Mouse (Mus musculus) heart, embryonic 10.5 days (tissue): ENCODE results near the gene Trak2. TPM values are rescaled to one million over a fixed set of nuclear protein-coding genes. Genes with fewer than 3 reads are reported as not detected.
"Not testable (repeated sequence)": the region's sequence is repeated elsewhere in the genome, so short reads cannot be mapped to it uniquely, and the experiment has no call there.

Experiments used
- DNase-seq: peaks from one replicate; pipeline ENCODE4 v3.0.0-alpha.2; 2017; ENCODE audit warnings: low spot score
- H3K27ac ChIP-seq: fragments of 300-500 bp; sonication (generic); 2 replicates; pipeline ENCODE4 v1.5.1; 2016; ENCODE audit warnings: mild to moderate bottlenecking
- H3K27me3 ChIP-seq: fragments of 300-500 bp; sonication (generic); 2 replicates; pipeline ENCODE4 v1.6.1; 2016; ENCODE audit warnings: mild to moderate bottlenecking; ENCODE audit not compliant: poor library complexity, insufficient read depth, severe bottlenecking
- H3K36me3 ChIP-seq: fragments of 300-500 bp; sonication (generic); 2 replicates; pipeline ENCODE4 v1.6.1; 2016; ENCODE audit warnings: mild to moderate bottlenecking, moderate library complexity
- H3K4me1 ChIP-seq: fragments of 300-500 bp; sonication (generic); 2 replicates; pipeline ENCODE4 v1.6.1; 2016; ENCODE audit warnings: mild to moderate bottlenecking
- H3K4me3 ChIP-seq: fragments of 300-500 bp; sonication (generic); 2 replicates; pipeline ENCODE4 v1.5.1; 2016; ENCODE audit warnings: mild to moderate bottlenecking, moderate library complexity
- H3K9me3 ChIP-seq: fragments of 300-500 bp; sonication (generic); 2 replicates; pipeline ENCODE4 v1.6.1; 2016; ENCODE audit warnings: mild to moderate bottlenecking, moderate library complexity
- WGBS: fragments of 180-500 bp; shearing (Covaris S2); methylation state at CpG from one replicate; pipeline ENCODE4 v1.1.7; 2016; 5-methylcytosine and 5-hydroxymethylcytosine counted together
- polyA plus RNA-seq: library from polyadenylated mRNA; unstranded; fragments of >200 nt; fragmentation: Nextera tagmentation; extraction: Ambion mirVana; gene quantifications from 2 replicates; pipeline ENCODE4 v1.2.1, GENCODE M21; 2016

Gene Trak2
- polyA plus RNA-seq, 1 experiment from 2014 or later: 19.6 TPM

DNA sequence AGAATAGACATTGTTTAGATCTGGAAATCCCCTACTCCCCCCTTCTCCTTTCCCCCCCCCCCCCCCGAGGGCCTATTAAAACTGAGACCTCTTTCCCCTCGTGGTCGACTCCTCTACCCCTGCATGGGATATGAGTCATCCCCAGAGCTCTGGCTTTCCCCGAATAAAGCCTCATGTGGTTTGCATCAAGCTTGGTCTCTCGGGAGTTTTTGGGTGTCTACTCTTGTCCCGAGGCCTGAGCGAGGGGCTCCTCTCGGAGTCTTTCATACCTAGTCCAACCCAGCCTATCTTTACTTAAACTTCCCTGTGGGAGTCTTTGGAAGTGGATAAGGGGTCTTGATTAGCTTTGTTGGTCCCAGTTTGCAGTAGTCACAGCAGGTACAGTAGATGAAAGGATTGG lies 80.8 kb downstream of the Trak2 start:
- H3K27me3 ChIP-seq, H3K4me1 ChIP-seq, H3K9me3 ChIP-seq, DNase-seq, H3K4me3 ChIP-seq, H3K36me3 ChIP-seq, H3K27ac ChIP-seq: not testable (repeated sequence)
- 92% methylated on average over 7 of the region's 8 CpGs for WGBS

DNA sequence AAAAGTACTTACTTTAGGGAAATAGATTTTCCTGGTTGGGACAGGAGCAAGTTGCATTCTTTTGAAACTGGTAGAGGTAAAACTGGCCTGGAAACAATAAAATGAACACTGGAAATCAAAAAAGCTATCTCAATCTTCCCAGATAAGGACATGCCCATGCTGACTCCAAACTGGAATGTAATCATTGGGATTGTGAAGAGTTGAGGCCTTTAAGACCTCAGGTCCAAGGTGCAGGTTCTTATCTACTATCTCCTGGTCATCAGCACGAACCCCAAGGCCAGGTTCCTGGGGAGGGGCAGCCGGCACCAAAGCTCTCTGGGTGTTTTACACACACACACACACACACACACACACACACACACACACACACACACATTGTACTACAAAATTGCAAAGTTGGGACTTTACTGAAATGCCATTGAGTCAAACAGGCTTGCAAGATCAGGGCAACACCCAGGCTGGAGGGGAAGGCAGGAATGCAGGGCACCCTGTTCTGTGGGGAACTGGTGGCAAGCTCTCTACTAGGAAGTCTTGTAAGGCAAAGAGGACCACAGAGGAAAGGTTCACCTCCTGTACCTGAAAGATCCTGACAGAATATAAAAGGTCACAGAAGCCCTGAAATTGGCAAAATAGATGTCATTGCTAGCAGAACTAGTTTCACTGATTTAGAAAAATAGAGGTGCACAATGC lies 81.6 kb downstream of the Trak2 start:
- DNase-seq, H3K36me3 ChIP-seq, H3K4me3 ChIP-seq, H3K4me1 ChIP-seq, H3K27me3 ChIP-seq, H3K27ac ChIP-seq, H3K9me3 ChIP-seq: not testable (repeated sequence)
- WGBS: 57% methylated on average over 2 of the region's 2 CpGs

DNA sequence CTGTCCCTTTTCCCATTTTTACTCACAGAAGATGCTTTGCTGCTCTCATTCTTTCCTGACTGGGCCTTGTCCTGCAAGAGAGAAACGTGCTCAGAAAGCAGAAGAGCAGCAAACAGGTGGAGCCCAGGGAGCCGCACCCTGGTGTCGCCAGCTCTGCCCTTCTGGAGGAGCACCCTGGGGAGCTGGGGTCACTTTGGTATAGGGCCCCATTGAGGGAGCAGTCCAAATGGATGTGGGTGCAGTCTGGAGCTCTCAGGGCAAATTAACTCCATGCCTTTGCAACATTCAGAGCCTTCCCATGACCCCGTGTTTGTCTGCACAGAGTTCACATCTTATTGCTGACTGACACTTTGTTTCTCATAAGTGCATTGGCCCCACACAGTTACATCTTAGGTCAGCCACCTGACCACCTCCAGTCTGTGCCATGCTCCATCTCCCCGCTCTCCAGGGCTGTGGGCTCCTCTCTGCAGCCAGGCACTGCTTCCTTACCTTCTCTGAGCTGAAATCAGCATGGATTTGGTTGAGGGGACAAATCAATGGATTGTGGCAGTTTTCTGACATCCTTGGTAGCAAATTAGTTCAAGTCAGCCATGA lies 82.4 kb downstream of the Trak2 start:
- H3K36me3 ChIP-seq, H3K27me3 ChIP-seq, H3K4me1 ChIP-seq, H3K9me3 ChIP-seq, H3K27ac ChIP-seq, DNase-seq, H3K4me3 ChIP-seq: not testable (repeated sequence)
- 67% methylated on average over 4 of the region's 5 CpGs for WGBS

DNA sequence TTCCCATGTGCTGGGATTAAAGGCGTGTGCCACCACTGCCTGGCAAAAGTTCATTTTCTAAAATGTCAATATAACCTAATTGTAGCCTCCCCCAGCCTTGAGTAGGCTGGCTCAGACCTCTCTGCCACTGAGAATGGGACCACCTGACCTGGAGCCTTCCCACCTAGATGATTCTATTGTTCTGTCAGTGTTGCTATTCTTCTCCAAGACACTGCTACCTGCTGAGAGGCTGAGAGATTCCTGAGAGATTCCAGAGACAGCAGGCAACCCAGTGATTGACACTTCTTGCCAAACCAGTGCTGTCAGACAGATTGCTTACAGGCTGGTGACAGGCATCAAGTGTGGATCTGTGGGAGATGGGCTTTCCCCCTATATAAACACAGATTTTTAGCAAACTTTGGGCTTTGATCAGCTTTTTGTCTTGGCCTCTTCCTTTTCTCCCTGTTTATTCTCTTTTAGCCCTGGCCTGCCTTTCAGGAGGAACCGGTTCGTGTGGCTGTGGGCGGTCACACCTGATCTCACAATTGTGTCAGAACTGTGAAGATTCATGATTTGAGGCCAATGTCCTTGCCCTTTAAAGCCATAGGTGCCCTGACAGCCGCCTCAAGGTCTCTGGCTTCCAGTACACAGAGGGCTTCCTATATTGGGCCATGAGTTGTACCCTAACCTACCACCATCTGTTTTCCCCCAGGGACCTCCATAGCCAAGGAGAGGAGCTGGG lies 83.2 kb downstream of the Trak2 start:
- WGBS: 54% methylated on average over 5 of the region's 5 CpGs
- Histone ChIP-seq H3K27ac (no peak overlapping the region), H3K36me3 (no peaks in the 10 kb centered on the region), H3K4me3 (no peak overlapping the region), H3K4me1 (no peaks in the 10 kb centered on the region), H3K27me3 (no peaks in the 10 kb centered on the region), H3K9me3 (no peaks in the 10 kb centered on the region)
- DNase-seq: no peak

DNA sequence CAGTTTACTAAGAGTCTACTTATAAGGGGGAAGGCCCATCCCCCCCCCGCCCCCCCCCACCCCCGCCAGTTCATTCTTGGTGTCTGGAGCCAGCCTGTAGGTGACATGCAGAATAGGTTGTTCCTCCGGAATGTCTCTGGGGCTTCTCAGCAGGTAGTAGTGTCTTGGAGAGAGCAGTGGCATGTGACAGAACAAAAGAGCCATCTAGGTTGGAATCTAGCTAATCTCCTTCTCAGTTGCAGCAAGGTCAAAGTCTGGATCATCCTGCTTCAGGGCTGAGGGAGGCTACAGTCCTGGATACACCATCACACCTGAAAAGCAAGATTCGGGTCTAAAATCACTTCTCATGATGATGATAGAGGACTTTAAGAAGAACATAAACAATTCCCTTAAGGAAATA lies 87.6 kb downstream of the Trak2 start:
- no peaks in the 10 kb centered on the region for H3K36me3 ChIP-seq
- 78% methylated on average over 4 of the region's 4 CpGs for WGBS
- H3K4me1 ChIP-seq: no peaks in the 10 kb centered on the region
- no peak overlapping the region for H3K4me3 ChIP-seq
- no peaks in the 10 kb centered on the region for H3K9me3 ChIP-seq
- DNase-seq: no peak
- H3K27ac ChIP-seq: no peak overlapping the region
- H3K27me3 ChIP-seq: no peaks in the 10 kb centered on the region

DNA sequence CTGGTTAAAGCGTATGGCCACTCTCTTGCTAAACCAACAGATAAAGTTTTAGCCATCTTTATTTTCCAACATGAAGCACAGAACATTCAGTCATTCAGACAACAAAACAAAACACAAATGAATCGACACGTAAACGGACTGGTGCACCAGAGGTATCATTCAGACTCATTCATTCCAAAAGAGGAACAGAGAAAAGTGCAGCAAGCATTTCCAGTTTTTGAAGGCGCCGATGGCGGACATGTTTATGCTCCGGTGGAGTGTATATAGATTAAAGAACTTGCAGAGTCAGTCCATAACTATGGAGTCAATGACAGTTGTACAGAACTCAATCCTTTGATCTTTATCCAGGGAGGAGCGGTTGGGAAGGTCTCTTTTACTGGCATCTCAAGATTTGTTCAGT lies 90.0 kb downstream of the Trak2 start:
- not testable (repeated sequence) for H3K9me3 ChIP-seq, H3K36me3 ChIP-seq, H3K27me3 ChIP-seq, H3K4me3 ChIP-seq, H3K4me1 ChIP-seq, DNase-seq, H3K27ac ChIP-seq
- 88% methylated on average over 9 of the region's 9 CpGs for WGBS

DNA sequence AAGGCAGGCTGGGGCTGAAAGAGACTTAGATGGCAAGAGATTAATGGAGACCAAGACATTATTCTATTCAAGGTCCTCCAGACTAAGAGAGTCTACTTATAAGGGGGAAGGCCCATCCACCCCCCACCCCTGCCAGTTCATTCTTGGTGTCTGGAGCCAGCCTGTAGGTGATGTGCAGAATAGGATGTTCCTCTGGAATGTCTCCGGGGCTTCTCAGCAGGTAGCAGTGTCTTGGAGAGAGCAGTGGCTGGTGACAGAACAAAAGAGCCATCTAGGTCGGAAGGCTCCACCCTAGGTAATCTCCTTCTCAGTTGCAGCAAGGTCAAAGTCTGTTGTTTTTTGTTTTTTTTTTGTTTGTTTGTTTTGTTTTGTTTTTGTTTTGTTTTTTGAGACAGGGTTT lies 93.9 kb downstream of the Trak2 start:
- H3K36me3 ChIP-seq, H3K27me3 ChIP-seq, H3K27ac ChIP-seq, H3K4me3 ChIP-seq, H3K4me1 ChIP-seq, H3K9me3 ChIP-seq, DNase-seq: not testable (repeated sequence)
- WGBS: 83% methylated on average over 2 of the region's 2 CpGs

DNA sequence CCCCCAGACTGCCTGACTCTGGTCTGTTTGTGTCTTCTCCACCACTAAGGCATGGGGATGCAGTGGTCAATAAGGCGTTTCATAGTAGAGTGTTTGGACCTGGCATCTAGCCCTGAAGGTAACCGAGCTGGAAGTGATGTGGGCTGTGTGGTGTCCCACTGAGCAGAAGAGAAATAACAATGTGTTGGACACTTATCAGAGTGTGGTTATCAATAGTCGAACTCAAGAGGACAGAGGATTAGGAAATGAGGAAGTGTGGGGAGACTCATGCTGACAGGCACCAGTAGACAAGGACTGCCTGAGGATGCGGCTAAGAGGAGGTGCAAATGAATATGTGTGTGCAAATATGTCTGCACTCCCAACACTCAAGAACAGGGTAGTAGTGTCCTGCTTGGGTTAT lies 96.7 kb downstream of the Trak2 start:
- not testable (repeated sequence) for H3K9me3 ChIP-seq, H3K4me3 ChIP-seq, DNase-seq, H3K4me1 ChIP-seq, H3K27ac ChIP-seq, H3K27me3 ChIP-seq, H3K36me3 ChIP-seq
- WGBS: 65% methylated on average over 4 of the region's 4 CpGs

DNA sequence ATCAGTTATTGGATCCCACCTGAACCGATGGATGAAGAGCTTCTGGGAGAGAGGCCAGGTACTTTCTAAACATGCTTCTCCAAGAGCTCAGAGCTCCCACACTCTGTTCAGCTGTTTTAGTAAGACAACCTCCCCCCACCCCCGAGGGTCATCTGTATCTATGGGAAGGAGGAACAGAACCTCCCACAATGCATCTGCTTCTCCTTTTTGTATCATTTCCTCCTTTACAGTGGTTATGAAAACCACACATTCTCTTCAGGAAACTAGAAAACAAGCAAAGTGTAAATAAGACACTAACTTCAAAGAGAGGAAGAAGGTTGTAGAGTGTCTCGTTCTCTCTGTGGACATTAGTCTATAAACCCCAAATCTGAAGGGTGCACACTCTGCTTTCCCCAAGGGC lies 112.6 kb downstream of the Trak2 start:
- H3K4me1 ChIP-seq: peaks cover 11% of the 10 kb centered on the region
- H3K9me3 ChIP-seq, DNase-seq, H3K27ac ChIP-seq, H3K4me3 ChIP-seq, H3K36me3 ChIP-seq, H3K27me3 ChIP-seq: not testable (repeated sequence)
- WGBS: 71% methylated on average over 3 of the region's 3 CpGs

DNA sequence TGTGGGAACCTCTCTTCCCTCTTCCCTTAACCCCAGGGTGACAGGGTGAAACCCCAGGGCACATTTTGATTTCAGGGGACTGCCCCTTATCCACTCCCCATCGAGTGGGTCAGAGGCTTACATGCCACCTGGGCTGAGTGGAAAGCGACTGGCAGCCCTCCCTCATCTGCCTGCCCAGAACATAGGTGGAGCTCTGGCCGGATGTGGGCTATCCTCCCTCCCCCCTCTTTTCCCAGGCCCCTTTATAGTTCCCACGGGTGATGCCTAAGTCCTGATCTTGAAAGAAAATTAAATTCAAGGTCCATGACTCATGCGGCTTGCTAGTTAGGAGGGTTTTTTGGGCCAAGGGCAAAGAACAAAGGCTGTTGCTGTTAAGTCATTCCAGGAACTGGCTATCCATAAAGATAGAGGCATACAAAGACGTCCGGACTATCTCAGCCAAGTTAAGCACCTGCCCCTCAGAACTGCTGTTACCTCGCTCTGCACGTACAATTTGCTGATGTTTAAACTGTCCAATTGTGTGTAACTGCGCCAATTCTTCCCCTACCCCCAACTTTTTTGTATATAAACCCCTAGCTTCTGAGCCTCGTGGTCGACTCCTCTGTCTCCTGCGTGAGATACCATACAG lies 113.4 kb downstream of the Trak2 start:
- H3K27ac ChIP-seq: not testable (repeated sequence)

DNA sequence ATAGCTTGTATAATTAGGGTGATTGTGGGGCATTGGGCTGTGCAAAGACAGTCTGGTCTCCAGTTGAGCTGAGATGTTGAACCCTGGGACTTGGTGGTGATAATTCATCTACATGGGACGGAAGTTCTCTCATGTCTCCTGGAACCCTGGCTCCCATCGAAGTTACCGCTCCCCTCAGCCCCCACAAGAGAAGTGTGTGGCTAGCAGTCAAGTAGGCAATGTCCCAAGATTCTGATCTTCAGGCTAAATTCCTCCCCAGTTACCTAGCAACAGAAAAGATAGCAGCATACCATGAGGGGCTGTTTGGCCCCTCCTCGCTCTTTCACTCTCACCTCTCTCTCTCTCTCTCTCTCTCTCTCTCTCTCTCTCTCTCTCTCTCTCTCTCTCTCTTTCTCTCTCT lies 114.1 kb downstream of the Trak2 start:
- H3K9me3 ChIP-seq, H3K4me3 ChIP-seq, H3K27ac ChIP-seq, DNase-seq, H3K36me3 ChIP-seq, H3K27me3 ChIP-seq: not testable (repeated sequence)
- peaks cover 11% of the 10 kb centered on the region for H3K4me1 ChIP-seq
- WGBS: 61% methylated on average over 4 of the region's 4 CpGs

More for the DNA sequence above, 113.4 kb downstream of the Trak2 start:
- H3K4me1 ChIP-seq: peaks cover 11% of the 10 kb centered on the region
- 68% methylated on average over 13 of the region's 13 CpGs for WGBS
- not testable (repeated sequence) for H3K9me3 ChIP-seq, DNase-seq, H3K4me3 ChIP-seq, H3K27me3 ChIP-seq, H3K36me3 ChIP-seq

DNA sequence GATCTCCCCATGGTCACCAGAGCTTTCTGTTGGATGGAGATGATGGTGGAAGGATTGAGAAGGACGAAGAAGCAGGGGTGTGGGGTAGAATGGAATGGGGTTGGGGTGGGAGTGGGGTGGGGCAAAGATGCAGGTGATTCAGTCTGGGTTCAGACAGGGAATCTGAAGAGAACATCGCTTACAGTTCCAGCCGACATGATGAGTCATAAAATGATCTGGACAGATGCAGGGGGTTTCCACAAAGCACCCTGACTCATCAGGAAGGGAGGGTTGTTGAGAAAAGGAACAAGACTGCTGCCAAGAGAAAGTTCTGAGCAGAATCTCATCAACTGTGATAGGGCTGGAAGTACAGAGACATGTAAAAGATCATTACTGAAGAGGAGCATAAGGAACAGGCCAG lies 116.4 kb downstream of the Trak2 start:
- DNase-seq, H3K27ac ChIP-seq, H3K4me3 ChIP-seq, H3K9me3 ChIP-seq, H3K36me3 ChIP-seq, H3K27me3 ChIP-seq: not testable (repeated sequence)
- peaks cover 11% of the 10 kb centered on the region for H3K4me1 ChIP-seq
- 82% methylated on average over 3 of the region's 3 CpGs for WGBS
